Mouse (Mus musculus) intestine, embryonic 15.5 days (tissue): ENCODE results near the gene Slc12a9. TPM values are rescaled to one million over a fixed set of nuclear protein-coding genes. Genes with fewer than 3 reads are reported as not detected.

ENCODE experiments used
- ATAC-seq: fragments of 200-750 bp; cut with Nextera tagmentation; 2 replicates; pipeline ENCODE4 v1.8.0; 2017; ENCODE audit warnings: moderate TSS enrichment, moderate library complexity
- H3K27ac ChIP-seq: fragments of 300-500 bp; sonication (generic); 2 replicates; pipeline ENCODE4 v1.5.1; 2015; ENCODE audit warnings: mild to moderate bottlenecking, inconsistent platforms
- H3K27me3 ChIP-seq: fragments of 300-500 bp; sonication (generic); replicated peaks from 2 replicates; pipeline ENCODE4 v1.6.1; 2015; ENCODE audit warnings: inconsistent platforms
- H3K36me3 ChIP-seq: fragments of 300-500 bp; sonication (generic); 2 replicates; pipeline ENCODE4 v1.6.1; 2015; ENCODE audit warnings: inconsistent platforms
- H3K4me1 ChIP-seq: fragments of 300-500 bp; sonication (generic); replicated peaks from 2 replicates; pipeline ENCODE4 v1.6.1; 2015; ENCODE audit warnings: inconsistent platforms
- H3K4me2 ChIP-seq: fragments of 300-500 bp; sonication (generic); replicated peaks from 2 replicates; pipeline ENCODE4 v1.6.1; 2015; ENCODE audit warnings: mild to moderate bottlenecking, inconsistent platforms
- H3K4me3 ChIP-seq: fragments of 300-500 bp; sonication (generic); replicated peaks from 2 replicates; pipeline ENCODE4 v1.5.1; 2015; ENCODE audit warnings: inconsistent platforms
- H3K9ac ChIP-seq: fragments of 300-500 bp; sonication (generic); 2 replicates; pipeline ENCODE4 v1.6.1; 2015; ENCODE audit warnings: inconsistent platforms
- H3K9me3 ChIP-seq: fragments of 300-500 bp; sonication (generic); 2 replicates; pipeline ENCODE4 v1.6.1; 2016; ENCODE audit warnings: inconsistent platforms
- WGBS: fragments of 180-500 bp; shearing (Covaris S2); methylation state at CpG from one replicate; pipeline ENCODE4 v1.1.7; 2015; 5-methylcytosine and 5-hydroxymethylcytosine counted together
- polyA plus RNA-seq: library from polyadenylated mRNA; unstranded; fragments of >200 nt; fragmentation: Nextera tagmentation; extraction: Ambion mirVana; gene quantifications from 2 replicates; pipeline ENCODE4 v1.2.1, GENCODE M21; 2015

Gene Slc12a9
- polyA plus RNA-seq, 1 experiment from 2014 or later = 14.3 TPM

DNA sequence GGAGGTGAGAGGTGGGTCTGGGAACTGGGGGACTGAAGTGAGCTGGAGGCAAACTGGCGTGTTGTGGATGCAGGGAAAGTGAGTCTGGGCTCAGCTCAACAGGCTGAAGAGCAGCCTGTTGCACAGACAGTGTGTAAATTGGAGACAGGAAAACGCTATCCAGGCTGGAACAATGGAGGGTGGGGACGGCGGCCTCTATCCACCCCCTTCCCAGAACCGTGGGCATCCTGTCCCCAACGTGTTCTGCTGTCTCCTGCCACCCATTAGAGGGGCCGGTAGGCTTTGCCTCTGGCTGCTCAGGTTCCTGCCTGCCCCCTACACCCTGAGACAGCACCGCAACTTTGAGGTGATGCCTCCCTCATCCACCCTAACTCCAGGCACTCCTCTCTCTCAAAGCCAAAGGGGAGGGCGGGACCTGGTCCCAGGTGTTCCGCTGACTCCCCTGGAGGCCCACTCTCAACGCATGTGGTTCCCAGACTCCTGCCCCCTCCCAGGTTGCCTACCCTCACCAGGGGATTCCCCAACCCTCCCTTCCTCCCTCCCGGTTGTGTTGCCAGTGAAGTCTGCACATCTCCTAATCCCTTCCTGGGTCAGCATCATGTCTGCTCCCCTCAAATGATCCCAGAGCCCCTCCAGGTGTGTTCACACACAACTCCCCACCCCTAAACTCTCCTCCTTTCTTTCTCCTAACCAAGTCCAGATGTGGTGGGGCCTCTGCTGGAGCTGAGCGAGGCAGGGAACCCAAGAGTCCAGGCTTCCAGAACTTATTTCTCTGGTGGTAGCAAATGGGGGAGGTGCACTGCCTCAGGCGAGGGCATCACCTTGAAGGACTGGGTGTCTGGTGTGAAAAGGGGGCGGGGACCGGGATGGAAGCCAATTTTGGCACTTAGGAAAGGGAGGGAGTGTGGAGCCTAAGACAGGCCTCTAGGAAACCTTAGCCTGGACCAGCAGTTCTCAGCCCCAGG, 18.9 kb upstream of the Slc12a9 start:
- ATAC-seq = no peak
- H3K9ac ChIP-seq = peak overlapping the region; percentile 90
- no peaks in the 10 kb centered on the region for H3K9me3 ChIP-seq
- no peaks in the 10 kb centered on the region for H3K27me3 ChIP-seq
- peak overlapping the region; percentile 76 for H3K4me3 ChIP-seq
- 9% methylated on average over 16 of the region's 16 CpGs for WGBS
- H3K27ac ChIP-seq = 0 out of 2 replicates have a peak overlapping the region, but pooled peaks have one; percentile 32
- peak overlapping the region; percentile 93 for H3K4me2 ChIP-seq
- peaks cover 35% of the 10 kb centered on the region for H3K4me1 ChIP-seq
- H3K36me3 ChIP-seq = peaks cover 15% of the 10 kb centered on the region

DNA sequence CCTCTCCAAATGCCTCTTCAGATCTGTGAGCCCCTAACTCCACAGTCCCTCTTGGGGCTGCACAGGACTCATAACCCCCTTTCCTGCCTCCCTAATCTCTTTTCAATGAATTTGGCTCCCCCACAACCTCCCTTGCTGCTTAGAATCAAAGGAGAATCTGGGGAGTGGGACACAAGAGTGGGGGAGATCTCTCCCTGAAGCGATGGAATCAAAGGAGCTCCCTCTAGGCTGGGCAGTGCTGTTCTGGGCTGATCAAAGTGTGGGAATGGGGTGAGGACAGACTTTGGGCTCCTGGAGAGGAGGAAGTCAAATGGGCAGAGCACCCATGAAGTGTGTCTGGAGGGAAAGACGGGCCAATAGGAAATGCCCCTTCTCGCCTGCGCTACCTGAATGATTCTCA, 18.0 kb upstream of the Slc12a9 start:
- H3K4me1 ChIP-seq = peaks cover 38% of the 10 kb centered on the region
- no peaks in the 10 kb centered on the region for H3K27me3 ChIP-seq
- 14% methylated on average over 4 of the region's 4 CpGs for WGBS
- H3K9ac ChIP-seq = peak overlapping the region; percentile 90
- peak overlapping the region; percentile 76 for H3K4me3 ChIP-seq
- peaks cover 14% of the 10 kb centered on the region for H3K36me3 ChIP-seq
- ATAC-seq = no peak
- peak overlapping the region; percentile 97; the same call in 1 of the 2 replicates for H3K27ac ChIP-seq
- peak overlapping the region; percentile 93 for H3K4me2 ChIP-seq
- H3K9me3 ChIP-seq = no peaks in the 10 kb centered on the region

DNA sequence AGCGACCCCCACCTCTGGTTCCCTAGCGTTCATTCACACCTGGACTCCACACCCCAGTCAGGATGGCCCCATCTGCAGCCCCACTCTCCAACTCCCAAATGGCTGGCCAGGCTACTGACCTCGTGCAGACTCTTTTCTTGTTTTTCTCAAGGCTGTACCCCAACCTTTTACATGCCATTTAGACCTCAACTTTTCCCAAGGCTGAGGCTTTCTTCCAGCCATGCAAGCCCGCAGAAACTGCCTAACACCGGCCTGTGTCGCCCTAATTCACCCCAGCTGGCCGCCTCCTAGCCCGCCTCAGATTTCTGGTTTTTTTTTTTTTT, 17.6 kb upstream of the Slc12a9 start:
- Histone ChIP-seq H3K9ac (peak overlapping the region; percentile 90), H3K27ac (peak overlapping the region; percentile 97), H3K27me3 (no peaks in the 10 kb centered on the region), H3K9me3 (no peaks in the 10 kb centered on the region), H3K4me2 (peak overlapping the region; percentile 93), H3K4me3 (peak overlapping the region; percentile 76), H3K4me1 (peaks cover 40% of the 10 kb centered on the region), H3K36me3 (peaks cover 11% of the 10 kb centered on the region)
- under 1% methylated on average over 8 of the region's 8 CpGs for WGBS
- ATAC-seq = no peak

DNA sequence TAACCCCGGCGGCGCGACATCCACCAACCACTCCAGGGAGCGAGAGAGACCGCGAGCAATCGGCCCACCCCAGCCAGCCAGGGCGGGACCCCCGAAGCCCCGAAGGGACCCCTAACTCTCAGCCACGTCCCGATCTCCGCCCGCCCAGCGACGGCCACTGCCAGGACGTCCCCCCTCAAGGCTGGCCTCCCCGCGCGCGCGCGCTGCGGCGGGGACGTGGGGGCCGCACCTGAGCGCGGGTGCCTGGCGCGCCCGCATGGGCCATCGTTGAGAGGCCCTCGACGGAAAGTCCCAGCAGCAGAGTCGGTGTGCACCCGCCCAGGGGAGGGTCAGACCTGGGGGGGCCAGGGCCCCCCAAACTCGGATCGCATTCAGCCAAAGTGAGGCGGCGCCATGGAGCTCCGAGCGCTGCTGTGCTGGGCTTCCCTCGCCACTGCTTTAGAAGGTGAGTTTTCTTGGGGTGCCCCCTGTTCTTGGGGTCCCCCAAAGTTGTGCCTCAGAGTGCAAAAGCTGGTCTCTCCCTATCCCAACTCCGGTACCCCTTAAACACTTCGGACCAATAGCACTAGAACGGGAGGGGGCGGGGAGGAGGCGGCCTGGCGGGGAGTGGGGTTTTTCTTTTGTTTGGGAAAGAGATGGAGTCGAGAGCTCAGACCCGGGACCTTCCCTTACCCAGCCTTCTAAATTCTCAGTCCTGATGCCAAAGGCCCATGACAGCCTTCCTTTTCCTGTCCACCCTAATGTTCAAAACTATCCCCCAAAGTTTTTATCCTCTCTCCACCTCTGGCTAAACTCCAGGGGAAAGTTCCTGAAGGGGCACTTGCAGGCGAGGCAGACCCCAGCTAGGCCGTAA, 17.0 kb upstream of the Slc12a9 start:
- no peaks in the 10 kb centered on the region for H3K9me3 ChIP-seq
- ATAC-seq = peak; percentile 48
- H3K9ac ChIP-seq = peak overlapping the region; percentile 90
- peak overlapping the region; percentile 97 for H3K27ac ChIP-seq
- H3K4me2 ChIP-seq = peak overlapping the region; percentile 93
- WGBS = 0% methylated on average over 55 of the region's 55 CpGs
- H3K4me1 ChIP-seq = peaks cover 43% of the 10 kb centered on the region
- H3K36me3 ChIP-seq = peaks cover 9% of the 10 kb centered on the region
- H3K27me3 ChIP-seq = no peaks in the 10 kb centered on the region
- peak overlapping the region; percentile 76 for H3K4me3 ChIP-seq

DNA sequence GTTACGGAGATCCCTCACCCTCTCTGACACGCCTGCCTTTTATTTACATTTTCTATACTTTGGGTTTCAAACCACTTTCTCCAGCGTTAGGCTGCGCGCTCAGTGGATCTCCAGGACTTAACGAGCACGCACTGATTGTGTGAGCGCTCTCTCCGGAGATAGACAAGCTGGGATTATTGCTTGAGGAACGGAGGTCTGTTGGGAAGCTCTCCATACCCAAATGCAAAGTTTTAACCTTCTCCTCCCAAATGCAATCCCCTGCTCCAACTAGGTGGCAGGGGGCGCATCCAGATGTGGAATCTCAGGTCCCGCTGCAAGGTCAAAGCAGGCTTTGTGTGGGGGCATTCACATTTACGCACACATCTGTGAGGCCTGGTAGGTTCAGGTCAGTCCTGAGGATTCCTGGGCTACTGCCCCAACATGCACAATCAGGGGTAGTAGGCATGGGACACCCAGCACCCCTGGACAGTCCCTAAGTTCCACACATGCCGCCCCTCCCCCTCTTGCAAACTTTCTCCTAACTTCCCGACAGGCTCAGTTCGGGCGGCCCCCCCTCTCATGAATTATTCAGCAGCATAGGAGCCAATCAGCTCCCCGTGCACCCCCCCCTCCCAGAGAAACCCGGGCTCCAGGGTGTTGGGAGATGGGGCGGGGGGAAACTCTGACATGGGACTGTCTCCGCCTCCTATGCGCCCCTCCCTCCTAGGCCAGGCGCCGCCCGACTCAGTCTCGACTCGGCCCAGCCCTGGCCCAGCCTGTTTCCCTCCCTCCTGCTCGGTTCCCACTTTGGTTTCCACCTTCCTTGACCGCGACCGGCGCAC, 16.2 kb upstream of the Slc12a9 start, which contains the start of gene Ephb4:
Gene Ephb4, plus strand, starts transcription at position 726 of the 821 bp plus-strand sequence.
- peak; percentile 94 for ATAC-seq

DNA sequence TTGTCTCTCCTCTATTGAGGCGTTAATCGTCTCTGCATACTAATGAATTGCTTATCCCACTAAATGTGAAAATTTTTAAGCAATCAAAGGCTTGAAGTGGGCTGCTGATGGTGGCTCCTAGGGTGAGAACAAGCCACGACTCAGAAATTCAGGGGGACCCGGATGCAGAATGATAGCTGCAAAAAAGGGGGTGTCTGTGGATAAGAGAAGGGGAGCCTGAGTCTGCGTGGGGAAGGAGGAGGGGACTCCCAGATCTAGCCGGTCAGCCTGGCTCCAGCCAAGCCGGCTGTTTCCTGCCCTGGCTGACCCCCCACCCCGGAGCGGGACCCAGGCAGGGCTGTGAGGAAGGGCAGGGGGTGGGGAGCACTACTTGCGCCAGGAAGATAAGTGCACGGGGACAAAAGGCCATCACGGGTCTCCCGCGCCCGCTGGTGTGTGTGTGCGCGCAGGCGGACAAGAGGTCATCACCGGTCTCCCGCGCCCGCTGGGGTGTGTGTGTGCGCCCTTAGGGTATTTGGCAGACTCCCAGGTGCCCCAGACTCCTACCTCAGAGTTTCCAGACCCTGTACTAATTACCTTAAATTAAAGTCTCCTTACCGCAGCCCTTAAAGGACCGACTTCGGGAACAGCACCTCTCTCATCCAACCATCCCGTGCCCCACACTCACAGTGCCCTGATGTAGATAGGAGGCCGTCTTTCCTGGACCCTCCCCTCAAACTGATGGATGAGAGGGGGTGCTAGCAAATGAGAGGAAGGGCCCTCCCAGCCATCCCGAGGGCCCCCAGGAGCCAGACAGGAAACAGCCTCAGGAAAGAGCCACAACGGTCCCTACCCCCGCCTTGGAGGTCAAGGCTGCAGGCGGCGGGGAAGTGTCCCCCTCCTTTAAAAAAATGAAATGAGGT, 15.3 kb upstream of the Slc12a9 start:
- Histone ChIP-seq H3K9ac (peak overlapping the region; percentile 51), H3K4me1 (peaks cover 47% of the 10 kb centered on the region), H3K27ac (peak overlapping the region; percentile 97), H3K9me3 (no peaks in the 10 kb centered on the region), H3K36me3 (peaks cover 2% of the 10 kb centered on the region), H3K4me3 (peak overlapping the region; percentile 76), H3K27me3 (no peaks in the 10 kb centered on the region), H3K4me2 (peak overlapping the region; percentile 93)
- 4% methylated on average over 33 of the region's 33 CpGs for WGBS
- no peak for ATAC-seq

More for the DNA sequence above, 16.2 kb upstream of the Slc12a9 start, which contains the start of gene Ephb4:
- Histone ChIP-seq H3K36me3 (peaks cover 9% of the 10 kb centered on the region), H3K4me3 (peak within 1 kb of the TSS; percentile 76), H3K4me1 (peaks cover 50% of the 10 kb centered on the region), H3K9me3 (no peaks in the 10 kb centered on the region), H3K27me3 (no peaks in the 10 kb centered on the region), H3K4me2 (peak within 1 kb of the TSS; percentile 93), H3K9ac (peak within 1 kb of the TSS; percentile 90), H3K27ac (peak within 1 kb of the TSS; percentile 97)
- WGBS = under 1% methylated on average over 29 of the region's 32 CpGs

DNA sequence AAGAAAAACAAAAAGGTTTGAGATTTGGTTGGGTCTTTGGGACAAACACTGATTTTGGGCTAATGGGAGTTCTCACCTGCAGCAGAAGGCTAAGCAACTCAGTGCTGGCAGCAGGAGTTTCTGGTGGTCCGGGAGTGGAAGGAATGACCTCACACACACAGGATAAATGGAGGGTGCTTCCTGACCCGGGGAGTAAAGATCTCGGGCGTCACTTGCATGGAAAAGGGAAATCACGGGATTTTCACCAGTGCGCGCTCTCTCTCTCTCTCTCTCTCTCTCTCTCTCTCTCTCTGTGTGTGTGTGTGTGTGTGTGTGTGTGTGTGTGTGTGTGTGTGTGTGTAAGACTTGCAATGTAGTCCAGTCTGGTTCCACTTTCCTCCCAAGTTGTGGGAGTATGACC, 14.5 kb upstream of the Slc12a9 start:
- no peaks in the 10 kb centered on the region for H3K36me3 ChIP-seq
- peak overlapping the region; percentile 93 for H3K4me2 ChIP-seq
- 18% methylated on average over 7 of the region's 7 CpGs for WGBS
- H3K4me3 ChIP-seq = no peak overlapping the region
- H3K27ac ChIP-seq = peak overlapping the region; percentile 97
- H3K9ac ChIP-seq = no peak overlapping the region
- H3K4me1 ChIP-seq = peaks cover 45% of the 10 kb centered on the region
- H3K9me3 ChIP-seq = no peaks in the 10 kb centered on the region
- ATAC-seq = no peak
- H3K27me3 ChIP-seq = no peaks in the 10 kb centered on the region

DNA sequence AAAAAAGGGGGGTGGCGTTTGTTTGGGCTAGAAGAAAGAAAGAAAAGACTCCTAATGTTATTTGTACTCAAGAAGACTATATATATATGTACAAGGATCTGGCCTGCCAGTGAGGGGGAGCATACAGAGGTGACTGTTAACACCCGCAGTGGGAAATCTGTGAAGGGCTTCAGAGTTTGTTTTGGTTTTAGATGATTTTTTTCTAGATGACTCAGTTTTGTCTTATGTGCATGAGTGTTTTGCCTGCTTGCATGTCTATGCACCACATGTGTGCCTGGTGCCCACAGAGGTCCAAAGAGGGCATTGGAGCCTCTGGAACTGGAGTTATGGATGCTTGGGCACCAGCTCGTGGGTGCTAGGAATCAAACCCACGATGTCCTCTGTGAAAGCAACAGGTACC, 13.6 kb upstream of the Slc12a9 start:
- Histone ChIP-seq H3K27ac (peak overlapping the region; percentile 70), H3K4me3 (no peak overlapping the region), H3K36me3 (no peaks in the 10 kb centered on the region), H3K27me3 (no peaks in the 10 kb centered on the region), H3K4me2 (peak overlapping the region; percentile 9; the same call in 1 of the 2 replicates), H3K9me3 (no peaks in the 10 kb centered on the region), H3K9ac (no peak overlapping the region), H3K4me1 (peaks cover 40% of the 10 kb centered on the region)
- ATAC-seq = no peak
- 68% methylated on average over 4 of the region's 4 CpGs for WGBS

DNA sequence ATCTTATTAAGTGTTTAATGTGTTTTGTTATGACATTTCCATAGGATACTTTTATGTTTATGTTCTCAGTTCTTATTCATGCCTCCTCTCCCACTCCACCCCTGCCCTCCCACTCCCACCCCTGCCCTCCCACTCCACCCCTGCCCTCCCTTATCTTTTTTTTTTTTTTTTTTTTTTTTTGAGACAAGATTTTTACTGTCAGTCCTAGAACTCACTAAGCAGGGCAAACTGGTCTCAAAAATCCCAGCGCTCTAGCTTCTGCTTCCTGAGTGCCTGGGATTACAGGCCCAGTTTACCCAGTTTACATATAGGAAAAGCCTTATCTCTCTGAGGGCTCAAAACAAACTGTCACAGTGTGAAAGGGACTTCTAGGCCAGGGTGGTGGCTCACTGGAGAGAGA, 13.0 kb upstream of the Slc12a9 start:
- Histone ChIP-seq H3K4me2 (peak overlapping the region; percentile 44), H3K27ac (peak overlapping the region; percentile 70), H3K27me3 (no peaks in the 10 kb centered on the region), H3K9me3 (no peaks in the 10 kb centered on the region), H3K36me3 (no peaks in the 10 kb centered on the region), H3K9ac (no peak overlapping the region), H3K4me3 (no peak overlapping the region), H3K4me1 (peaks cover 37% of the 10 kb centered on the region)
- ATAC-seq = no peak
- WGBS = 41% methylated on average over 1 of the region's 1 CpGs

DNA sequence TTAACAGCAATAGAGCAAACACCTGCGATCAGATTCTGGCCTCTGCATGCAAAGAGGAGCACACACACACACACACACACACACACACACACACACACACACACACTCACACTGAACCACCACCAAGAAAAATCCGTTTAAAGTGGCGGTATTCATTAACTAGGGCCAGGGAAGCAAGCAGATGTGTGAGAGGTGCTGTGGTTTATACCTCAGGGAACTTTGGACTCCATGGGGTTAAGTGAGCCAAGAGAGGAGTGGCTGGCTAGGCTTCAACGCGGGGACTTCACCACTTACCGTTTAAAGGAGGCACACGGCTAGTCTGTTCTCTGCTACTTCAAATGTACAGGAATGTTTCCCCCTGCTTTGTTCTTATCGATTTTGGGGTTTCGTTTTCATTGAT, 12.4 kb upstream of the Slc12a9 start:
- ATAC-seq = peak; percentile 73
- 13% methylated on average over 9 of the region's 9 CpGs for WGBS
- Histone ChIP-seq H3K9ac (0 out of 2 replicates have a peak overlapping the region, but pooled peaks have one; percentile 5), H3K9me3 (no peaks in the 10 kb centered on the region), H3K4me3 (no peak overlapping the region), H3K4me2 (peak overlapping the region; percentile 44), H3K36me3 (no peaks in the 10 kb centered on the region), H3K27ac (peak overlapping the region; percentile 81), H3K27me3 (no peaks in the 10 kb centered on the region), H3K4me1 (peaks cover 37% of the 10 kb centered on the region)

DNA sequence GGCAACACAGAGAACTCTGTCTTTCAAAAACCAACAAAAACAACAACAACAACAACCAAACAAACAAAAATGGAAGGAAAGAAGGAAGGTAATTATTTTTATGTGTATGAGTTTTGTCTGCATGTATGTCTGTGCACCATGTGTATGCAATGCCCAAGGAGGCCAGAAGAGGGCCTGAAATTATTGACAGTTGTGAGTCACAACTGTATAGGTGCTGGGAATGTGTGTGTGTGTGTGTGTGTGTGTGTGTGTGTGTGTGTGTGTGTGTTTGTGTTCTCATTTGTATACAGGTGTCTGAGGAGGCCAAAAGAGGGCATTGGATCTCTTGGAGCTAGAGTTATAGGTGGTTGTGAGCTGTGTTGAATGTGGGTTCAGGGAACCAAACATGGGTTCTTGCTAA, 10.5 kb upstream of the Slc12a9 start:
- H3K9ac ChIP-seq = no peak overlapping the region
- H3K4me2 ChIP-seq = no peak overlapping the region
- H3K4me1 ChIP-seq = peaks cover 44% of the 10 kb centered on the region
- H3K27ac ChIP-seq = peak overlapping the region; percentile 73
- H3K4me3 ChIP-seq = no peak overlapping the region
- no peaks in the 10 kb centered on the region for H3K27me3 ChIP-seq
- H3K9me3 ChIP-seq = no peaks in the 10 kb centered on the region
- no peaks in the 10 kb centered on the region for H3K36me3 ChIP-seq
- no peak for ATAC-seq
